Mouse (Mus musculus): ENCODE measurements around the gene Sct. TPM values are rescaled to one million over a fixed set of nuclear protein-coding genes. Genes with fewer than 3 reads are reported as not detected.

Sct gene
- total RNA-seq (2014; fragmentation: Nextera tagmentation) (not detected in 2 replicates), total RNA-seq (2017) (not detected in 2 replicates)

GRCm38 (mm10) chr7:141278766-141279590, at the start of gene Sct:
TSS of gene Sct (minus strand) at chr7:141279133.
- peak; percentile 50 for ATAC-seq (replicated peaks; ENCODE audit: poor library complexity, severe bottlenecking)

- ATAC-seq (replicated peaks; ENCODE audit: poor library complexity, severe bottlenecking), result no peak
Observed at GRCm38 (mm10) chr7:141328373-141328990, 49.5 kb upstream of the Sct start.

- ATAC-seq (replicated peaks; ENCODE audit: poor library complexity, severe bottlenecking), result peak; percentile 89
Observed at GRCm38 (mm10) chr7:141327469-141328372, 48.8 kb upstream of the Sct start, which contains the start of the genes Deaf1 and Tmem80. TSS of gene Deaf1 (minus strand) at chr7:141327690. TSS of gene Tmem80 (plus strand) at chr7:141327739.

GRCm38 (mm10) chr7:141326546-141327446, 47.9 kb upstream of the Sct start:
- ATAC-seq (replicated peaks; ENCODE audit: poor library complexity, severe bottlenecking), result peak; percentile 2; the same call in 1 of the 2 replicates

- no peak for ATAC-seq (replicated peaks; ENCODE audit: poor library complexity, severe bottlenecking)
Observed at GRCm38 (mm10) chr7:141324686-141325085, 45.8 kb upstream of the Sct start.

- ATAC-seq (replicated peaks; ENCODE audit: poor library complexity, severe bottlenecking), result no peak
Observed at GRCm38 (mm10) chr7:141319446-141319845, 40.5 kb upstream of the Sct start.

GRCm38 (mm10) chr7:141317619-141318132, 38.7 kb upstream of the Sct start:
- ATAC-seq (replicated peaks; ENCODE audit: poor library complexity, severe bottlenecking), result no peak

DNA sequence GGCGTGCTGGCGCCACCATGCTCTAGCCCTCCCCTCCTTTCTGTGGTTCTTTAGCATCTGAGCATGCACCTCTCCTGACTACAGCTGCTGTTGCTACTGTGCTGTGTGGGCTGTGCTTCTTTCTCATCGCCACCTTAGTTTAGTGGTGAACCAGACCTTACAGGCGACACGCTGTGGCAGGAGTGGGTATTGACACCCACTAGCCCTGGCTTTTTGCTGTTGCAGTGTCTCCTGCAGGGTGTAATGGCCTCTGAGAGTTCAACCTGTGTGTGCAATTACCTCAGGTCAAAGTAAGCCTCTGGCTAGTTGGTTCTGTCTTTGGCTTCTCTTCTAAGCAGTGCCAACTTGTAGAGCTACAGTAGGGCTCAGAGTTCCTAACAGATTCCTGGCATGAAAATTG, 37.0 kb upstream of the Sct start:
- peak; percentile 78 for ATAC-seq (replicated peaks; ENCODE audit: poor library complexity, severe bottlenecking)

- no peak for ATAC-seq (replicated peaks; ENCODE audit: poor library complexity, severe bottlenecking)
Observed at GRCm38 (mm10) chr7:141315076-141315475, 36.1 kb upstream of the Sct start.

DNA sequence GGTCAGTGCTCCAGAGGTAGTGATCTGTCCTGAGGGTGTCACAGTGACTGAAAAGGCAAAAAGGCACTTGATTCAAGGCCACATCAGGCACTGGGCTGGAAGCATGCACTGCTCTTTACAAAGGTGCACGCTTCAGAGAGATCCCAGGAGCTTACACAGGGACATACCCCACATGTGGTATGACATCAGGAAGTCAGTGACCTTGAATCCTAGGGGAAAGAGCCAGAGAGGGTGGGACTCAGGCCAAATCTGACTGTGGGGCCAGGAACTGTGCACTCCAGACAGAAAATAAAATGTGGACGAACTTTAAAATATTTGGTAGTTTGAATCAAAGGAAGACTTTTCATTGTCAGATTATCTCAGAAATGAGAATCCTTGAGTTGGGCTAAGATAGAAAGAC, 35.5 kb upstream of the Sct start:
- no peak for ATAC-seq (replicated peaks; ENCODE audit: poor library complexity, severe bottlenecking)

DNA sequence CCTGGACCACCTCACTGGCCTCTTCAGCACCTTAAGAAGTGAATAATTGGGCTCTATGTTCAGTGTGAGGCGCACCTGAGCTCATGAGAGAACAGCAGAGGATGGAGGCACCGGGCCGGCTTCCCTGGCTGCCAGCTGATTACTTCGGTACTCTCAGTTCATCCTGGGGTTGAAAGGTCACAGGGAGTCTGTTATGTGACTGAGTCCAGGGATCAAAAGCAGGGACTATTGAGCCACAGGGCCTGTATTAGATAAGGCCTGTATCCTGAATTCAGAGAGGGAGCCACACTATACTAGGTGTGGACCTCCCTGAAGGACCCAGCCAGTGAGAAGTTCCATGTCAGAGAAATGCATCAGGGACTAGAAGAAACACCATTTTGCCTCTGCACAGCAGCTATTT, 25.6 kb upstream of the Sct start:
- ATAC-seq (replicated peaks; ENCODE audit: poor library complexity, severe bottlenecking), result no peak

- no peak for ATAC-seq (replicated peaks; ENCODE audit: poor library complexity, severe bottlenecking)
Observed at GRCm38 (mm10) chr7:141302702-141303268, 23.9 kb upstream of the Sct start.

DNA sequence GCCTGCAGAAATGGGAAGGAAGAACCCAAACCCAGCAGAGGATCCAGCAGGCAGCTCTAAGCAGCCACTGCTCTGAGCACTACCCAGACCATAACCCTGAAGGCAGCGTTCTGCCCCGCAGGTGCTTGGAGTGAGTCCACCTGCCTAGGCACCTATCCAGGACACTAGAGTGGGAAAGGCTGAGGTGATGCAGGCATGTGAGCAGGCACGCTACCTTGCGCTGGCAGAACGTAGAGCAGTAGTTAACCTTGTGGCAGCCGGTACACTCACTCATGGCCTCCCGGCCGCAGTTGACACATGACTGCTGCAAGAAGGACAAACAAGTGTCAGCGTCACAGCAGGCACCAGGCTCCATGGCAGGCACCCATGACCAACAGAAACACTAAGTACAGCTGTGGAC, 22.5 kb upstream of the Sct start:
- ATAC-seq (replicated peaks; ENCODE audit: poor library complexity, severe bottlenecking), result no peak

- no peak for ATAC-seq (replicated peaks; ENCODE audit: poor library complexity, severe bottlenecking)
Observed at GRCm38 (mm10) chr7:141299175-141299574, 20.2 kb upstream of the Sct start.

- no peak for ATAC-seq (replicated peaks; ENCODE audit: poor library complexity, severe bottlenecking)
Observed at GRCm38 (mm10) chr7:141297926-141298650, 19.2 kb upstream of the Sct start.

- ATAC-seq (replicated peaks; ENCODE audit: poor library complexity, severe bottlenecking), result 0 out of 2 replicates have a peak, but pooled peaks have one; percentile 11
Observed at GRCm38 (mm10) chr7:141294479-141294878, 15.5 kb upstream of the Sct start.

- peak; percentile 68 for ATAC-seq (replicated peaks; ENCODE audit: poor library complexity, severe bottlenecking)
Observed at GRCm38 (mm10) chr7:141293852-141294471, 15.0 kb upstream of the Sct start.

Data from granulocyte monocyte progenitor cell, adult 5-6 weeks (primary cell).